Mouse (Mus musculus): ENCODE measurements around the gene BC030499.

The BC030499 gene

GRCm38 (mm10) chr11:78290654-78291053 is at the start of gene BC030499:
Gene BC030499, plus strand, starts transcription at chr11:78290841.
- no peak for DNase-seq (ENCODE audit: low spot score)

- peak; percentile 21 for DNase-seq (ENCODE audit: low spot score)
Measured at GRCm38 (mm10) chr11:78245261-78245626, 45.4 kb upstream of the BC030499 start.

- peak; percentile 91 for DNase-seq (ENCODE audit: low spot score)
Measured at GRCm38 (mm10) chr11:78245627-78246317, 44.9 kb upstream of the BC030499 start, which contains the start of the genes Sdf2 and Supt6. Gene Sdf2, plus strand, starts transcription at chr11:78245746. Gene Supt6, minus strand, starts transcription at chr11:78245987.

GRCm38 (mm10) chr11:78246318-78247011 is 44.2 kb upstream of the BC030499 start:
- DNase-seq (ENCODE audit: low spot score) = no peak

GRCm38 (mm10) chr11:78247012-78247348 is 43.7 kb upstream of the BC030499 start:
- DNase-seq (ENCODE audit: low spot score) = no peak

- DNase-seq (ENCODE audit: low spot score) = peak; percentile 13
Measured at GRCm38 (mm10) chr11:78247727-78248140, 42.9 kb upstream of the BC030499 start.

- DNase-seq (ENCODE audit: low spot score) = no peak
Measured at GRCm38 (mm10) chr11:78256618-78257017, 34.0 kb upstream of the BC030499 start.

GRCm38 (mm10) chr11:78260489-78261258 is 30.0 kb upstream of the BC030499 start:
- DNase-seq (ENCODE audit: low spot score) = no peak

- peak; percentile 95 for DNase-seq (ENCODE audit: low spot score)
Measured at GRCm38 (mm10) chr11:78261380-78262352, 29.0 kb upstream of the BC030499 start, which contains the start of gene 2610507B11Rik. Gene 2610507B11Rik, plus strand, starts transcription at chr11:78261752.

GRCm38 (mm10) chr11:78262550-78262949 is 28.1 kb upstream of the BC030499 start:
- DNase-seq (ENCODE audit: low spot score) = peak; percentile 78

GRCm38 (mm10) chr11:78265571-78265970 is 25.1 kb upstream of the BC030499 start:
- no peak for DNase-seq (ENCODE audit: low spot score)

- no peak for DNase-seq (ENCODE audit: low spot score)
Measured at GRCm38 (mm10) chr11:78271986-78272385, 18.7 kb upstream of the BC030499 start.

GRCm38 (mm10) chr11:78275596-78275995 is 15.0 kb upstream of the BC030499 start:
- no peak for DNase-seq (ENCODE audit: low spot score)

GRCm38 (mm10) chr11:78276169-78276568 is 14.5 kb upstream of the BC030499 start:
- peak; percentile 11 for DNase-seq (ENCODE audit: low spot score)

GRCm38 (mm10) chr11:78278853-78279252 is 11.8 kb upstream of the BC030499 start:
- no peak for DNase-seq (ENCODE audit: low spot score)

- no peak for DNase-seq (ENCODE audit: low spot score)
Measured at GRCm38 (mm10) chr11:78279586-78279985, 11.1 kb upstream of the BC030499 start.

GRCm38 (mm10) chr11:78289146-78289763 is 1.4 kb upstream of the BC030499 start:
- no peak for DNase-seq (ENCODE audit: low spot score)

- no peak for DNase-seq (ENCODE audit: low spot score)
Measured at GRCm38 (mm10) chr11:78294585-78294984, 3.9 kb downstream of the BC030499 start.

GRCm38 (mm10) chr11:78300917-78301316 is 10.3 kb downstream of the BC030499 start:
- peak; percentile 12 for DNase-seq (ENCODE audit: low spot score)

- peak; percentile 96 for DNase-seq (ENCODE audit: low spot score)
Measured at GRCm38 (mm10) chr11:78301357-78302084, 10.9 kb downstream of the BC030499 start, which contains the start of gene Spag5. Gene Spag5, plus strand, starts transcription at chr11:78301529.

Measured in retina, embryonic 14.5 days (tissue).